Mouse (Mus musculus): Measurements from ENCODE around the gene Kif4. TPM values are rescaled to one million over a fixed set of nuclear protein-coding genes. Genes with fewer than 3 reads are reported as not detected.

Gene Kif4
- polyA plus RNA-seq, 1 experiment from 2014 or later: 2.1 TPM

GRCm38 (mm10) chrX:100625802-100626793, 561 bp downstream of the Kif4 start, which contains the start of gene Pdzd11:
Gene Pdzd11 (minus strand): TSS chrX:100626568.
- Histone ChIP-seq H3K4me3 (ENCODE audit: low read depth, low read length) (peak within 1 kb of the TSS; percentile 46), H3K27me3 (ENCODE audit: control insufficient read depth, insufficient read depth, low read length) (no peaks in the 10 kb centered on the region), H3K9me3 (ENCODE audit: control insufficient read depth, low read length) (no peaks in the 10 kb centered on the region), H3K4me1 (ENCODE audit: control insufficient read depth, insufficient read depth, low read length) (no peaks in the 10 kb centered on the region), H3K36me3 (ENCODE audit: control insufficient read depth, insufficient read depth, low read length) (no peaks in the 10 kb centered on the region), H3K4me2 (ENCODE audit: low read depth, low read length) (peak within 1 kb of the TSS; percentile 64), H3K27ac (ENCODE audit: low read depth, low read length) (no peak within 1 kb of the TSS), H3K9ac (replicated peaks; ENCODE audit: low read depth, low read length) (peak within 1 kb of the TSS; percentile 44; the same call in 1 of the 2 replicates)
- ATAC-seq (ENCODE audit: low read depth): peak; percentile 100
- WGBS: 13% methylated on average over 61 of the region's 62 CpGs

GRCm38 (mm10) chrX:100629076-100629475, 3.5 kb downstream of the Kif4 start:
- no peak overlapping the region for H3K4me3 ChIP-seq (ENCODE audit: low read depth, low read length)
- H3K4me2 ChIP-seq (ENCODE audit: low read depth, low read length): no peak overlapping the region
- no peak for ATAC-seq (ENCODE audit: low read depth)
- H3K27me3 ChIP-seq (ENCODE audit: control insufficient read depth, insufficient read depth, low read length): no peaks in the 10 kb centered on the region
- H3K9me3 ChIP-seq (ENCODE audit: control insufficient read depth, low read length): no peaks in the 10 kb centered on the region
- H3K27ac ChIP-seq (ENCODE audit: low read depth, low read length): no peak overlapping the region
- no peak overlapping the region for H3K9ac ChIP-seq (replicated peaks; ENCODE audit: low read depth, low read length)
- no peaks in the 10 kb centered on the region for H3K4me1 ChIP-seq (ENCODE audit: control insufficient read depth, insufficient read depth, low read length)
- WGBS: 96% methylated on average over 2 of the region's 2 CpGs
- H3K36me3 ChIP-seq (ENCODE audit: control insufficient read depth, insufficient read depth, low read length): no peaks in the 10 kb centered on the region

- no peak for ATAC-seq (ENCODE audit: low read depth)
- WGBS: 94% methylated on average over 8 of the region's 8 CpGs
- Histone ChIP-seq H3K4me1 (ENCODE audit: control insufficient read depth, insufficient read depth, low read length) (no peaks in the 10 kb centered on the region), H3K27me3 (ENCODE audit: control insufficient read depth, insufficient read depth, low read length) (no peaks in the 10 kb centered on the region), H3K36me3 (ENCODE audit: control insufficient read depth, insufficient read depth, low read length) (no peaks in the 10 kb centered on the region), H3K27ac (ENCODE audit: low read depth, low read length) (no peak overlapping the region), H3K9ac (replicated peaks; ENCODE audit: low read depth, low read length) (no peak overlapping the region), H3K4me3 (ENCODE audit: low read depth, low read length) (no peak overlapping the region), H3K4me2 (ENCODE audit: low read depth, low read length) (no peak overlapping the region), H3K9me3 (ENCODE audit: control insufficient read depth, low read length) (no peaks in the 10 kb centered on the region)
These were observed 12.9 kb downstream of the Kif4 start for GRCm38 (mm10) chrX:100638477-100638876.

GRCm38 (mm10) chrX:100652848-100653247, 27.3 kb downstream of the Kif4 start:
- Histone ChIP-seq H3K27me3 (ENCODE audit: control insufficient read depth, insufficient read depth, low read length) (no peaks in the 10 kb centered on the region), H3K4me1 (ENCODE audit: control insufficient read depth, insufficient read depth, low read length) (no peaks in the 10 kb centered on the region), H3K4me2 (ENCODE audit: low read depth, low read length) (no peak overlapping the region), H3K4me3 (ENCODE audit: low read depth, low read length) (no peak overlapping the region), H3K36me3 (ENCODE audit: control insufficient read depth, insufficient read depth, low read length) (no peaks in the 10 kb centered on the region), H3K9ac (replicated peaks; ENCODE audit: low read depth, low read length) (no peak overlapping the region), H3K9me3 (ENCODE audit: control insufficient read depth, low read length) (no peaks in the 10 kb centered on the region), H3K27ac (ENCODE audit: low read depth, low read length) (no peak overlapping the region)
- ATAC-seq (ENCODE audit: low read depth): no peak

GRCm38 (mm10) chrX:100664825-100665224, 39.3 kb downstream of the Kif4 start:
- Histone ChIP-seq H3K9me3 (ENCODE audit: control insufficient read depth, low read length) (no peaks in the 10 kb centered on the region), H3K4me3 (ENCODE audit: low read depth, low read length) (no peak overlapping the region), H3K4me2 (ENCODE audit: low read depth, low read length) (no peak overlapping the region), H3K27me3 (ENCODE audit: control insufficient read depth, insufficient read depth, low read length) (no peaks in the 10 kb centered on the region), H3K9ac (replicated peaks; ENCODE audit: low read depth, low read length) (no peak overlapping the region), H3K4me1 (ENCODE audit: control insufficient read depth, insufficient read depth, low read length) (no peaks in the 10 kb centered on the region), H3K27ac (ENCODE audit: low read depth, low read length) (no peak overlapping the region), H3K36me3 (ENCODE audit: control insufficient read depth, insufficient read depth, low read length) (no peaks in the 10 kb centered on the region)
- no peak for ATAC-seq (ENCODE audit: low read depth)
- WGBS: 84% methylated on average over 2 of the region's 2 CpGs

- Histone ChIP-seq H3K4me2 (ENCODE audit: low read depth, low read length) (no peak overlapping the region), H3K36me3 (ENCODE audit: control insufficient read depth, insufficient read depth, low read length) (no peaks in the 10 kb centered on the region), H3K4me3 (ENCODE audit: low read depth, low read length) (no peak overlapping the region), H3K27me3 (ENCODE audit: control insufficient read depth, insufficient read depth, low read length) (no peaks in the 10 kb centered on the region), H3K4me1 (ENCODE audit: control insufficient read depth, insufficient read depth, low read length) (no peaks in the 10 kb centered on the region), H3K27ac (ENCODE audit: low read depth, low read length) (no peak overlapping the region), H3K9ac (replicated peaks; ENCODE audit: low read depth, low read length) (no peak overlapping the region), H3K9me3 (ENCODE audit: control insufficient read depth, low read length) (no peaks in the 10 kb centered on the region)
- 87% methylated on average over 3 of the region's 3 CpGs for WGBS
- ATAC-seq (ENCODE audit: low read depth): no peak
These were observed 52.7 kb downstream of the Kif4 start for GRCm38 (mm10) chrX:100678204-100678603.

- no peaks in the 10 kb centered on the region for H3K27me3 ChIP-seq (ENCODE audit: control insufficient read depth, insufficient read depth, low read length)
- H3K4me2 ChIP-seq (ENCODE audit: low read depth, low read length): no peak overlapping the region
- no peak for ATAC-seq (ENCODE audit: low read depth)
- WGBS: 53% methylated on average over 3 of the region's 3 CpGs
- no peaks in the 10 kb centered on the region for H3K4me1 ChIP-seq (ENCODE audit: control insufficient read depth, insufficient read depth, low read length)
- H3K4me3 ChIP-seq (ENCODE audit: low read depth, low read length): no peak overlapping the region
- no peaks in the 10 kb centered on the region for H3K9me3 ChIP-seq (ENCODE audit: control insufficient read depth, low read length)
- H3K27ac ChIP-seq (ENCODE audit: low read depth, low read length): no peak overlapping the region
- H3K9ac ChIP-seq (replicated peaks; ENCODE audit: low read depth, low read length): no peak overlapping the region
- H3K36me3 ChIP-seq (ENCODE audit: control insufficient read depth, insufficient read depth, low read length): no peaks in the 10 kb centered on the region
These were observed 61.0 kb downstream of the Kif4 start for GRCm38 (mm10) chrX:100686527-100686926.

- no peak overlapping the region for H3K4me2 ChIP-seq (ENCODE audit: low read depth, low read length)
- H3K36me3 ChIP-seq (ENCODE audit: control insufficient read depth, insufficient read depth, low read length): no peaks in the 10 kb centered on the region
- no peaks in the 10 kb centered on the region for H3K27me3 ChIP-seq (ENCODE audit: control insufficient read depth, insufficient read depth, low read length)
- H3K9me3 ChIP-seq (ENCODE audit: control insufficient read depth, low read length): no peaks in the 10 kb centered on the region
- 89% methylated on average over 6 of the region's 6 CpGs for WGBS
- H3K4me1 ChIP-seq (ENCODE audit: control insufficient read depth, insufficient read depth, low read length): no peaks in the 10 kb centered on the region
- no peak overlapping the region for H3K4me3 ChIP-seq (ENCODE audit: low read depth, low read length)
- H3K27ac ChIP-seq (ENCODE audit: low read depth, low read length): no peak overlapping the region
- no peak overlapping the region for H3K9ac ChIP-seq (replicated peaks; ENCODE audit: low read depth, low read length)
- ATAC-seq (ENCODE audit: low read depth): no peak
These were observed 62.0 kb downstream of the Kif4 start for GRCm38 (mm10) chrX:100687360-100688032.

GRCm38 (mm10) chrX:100688033-100688370, 62.5 kb downstream of the Kif4 start:
- no peak for ATAC-seq (ENCODE audit: low read depth)
- no peak overlapping the region for H3K4me2 ChIP-seq (ENCODE audit: low read depth, low read length)
- H3K4me3 ChIP-seq (ENCODE audit: low read depth, low read length): no peak overlapping the region
- no peak overlapping the region for H3K9ac ChIP-seq (replicated peaks; ENCODE audit: low read depth, low read length)
- no peak overlapping the region for H3K27ac ChIP-seq (ENCODE audit: low read depth, low read length)
- H3K27me3 ChIP-seq (ENCODE audit: control insufficient read depth, insufficient read depth, low read length): no peaks in the 10 kb centered on the region
- WGBS: 73% methylated on average over 5 of the region's 5 CpGs
- no peaks in the 10 kb centered on the region for H3K4me1 ChIP-seq (ENCODE audit: control insufficient read depth, insufficient read depth, low read length)
- H3K9me3 ChIP-seq (ENCODE audit: control insufficient read depth, low read length): no peaks in the 10 kb centered on the region
- no peaks in the 10 kb centered on the region for H3K36me3 ChIP-seq (ENCODE audit: control insufficient read depth, insufficient read depth, low read length)
